Comparison of ENCODE assay signal across 8 mouse cellular contexts in the genomic region with DNA sequence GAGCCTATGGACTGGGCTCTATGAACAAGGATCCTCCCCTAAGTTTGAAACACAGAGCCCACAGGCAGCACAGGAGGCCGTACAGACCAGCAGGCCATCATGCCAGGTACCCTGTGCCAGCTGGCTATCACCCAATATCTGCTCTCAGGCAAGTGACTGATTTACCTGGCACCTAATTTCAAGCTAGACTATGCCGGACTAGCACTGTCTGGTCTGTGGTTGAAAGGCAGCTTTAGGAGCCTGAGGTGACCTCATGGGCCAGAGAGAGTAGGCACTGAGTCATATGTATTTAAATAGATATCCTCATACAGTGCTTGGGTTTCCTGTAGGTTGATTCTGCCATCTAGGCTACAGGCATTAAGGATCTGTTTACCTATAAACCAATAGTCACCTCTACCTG.
DNase-seq lines count a peak whose midpoint lies in the region; ATAC-seq and TF ChIP-seq lines count a peak whose summit lies in the region.

No protein-coding gene starts in this region.

- H3K27ac ChIP-seq in spleen, adult 2 months (ENCODE audit: insufficient read depth, low read length) = peak overlapping the region; percentile 53
- 0 out of 2 replicates have a peak overlapping the region, but pooled peaks have one; percentile 11 for H3K27ac ChIP-seq in limb, embryonic 10.5 days
- H3K27ac ChIP-seq in small intestine, adult 2 months (ENCODE audit: insufficient read depth, low read depth, low read length) = peak overlapping the region; percentile 37; the same call in 1 of the 2 replicates
- H3K27ac ChIP-seq in forebrain, embryonic 13.5 days = no peak overlapping the region

- H3K4me1 ChIP-seq in spleen, adult 2 months (ENCODE audit: control insufficient read depth, insufficient read depth, insufficient read length) = peaks cover 5% of the 10 kb centered on the region; the same call in 1 of the 2 replicates
- H3K4me1 ChIP-seq in limb, embryonic 10.5 days = no peaks in the 10 kb centered on the region
- H3K4me1 ChIP-seq in small intestine, adult 2 months (ENCODE audit: control insufficient read depth, insufficient read depth, insufficient read length, low read length) = peaks cover 2% of the 10 kb centered on the region; the same call in 1 of the 2 replicates
- H3K4me1 ChIP-seq in forebrain, embryonic 13.5 days = no peaks in the 10 kb centered on the region

- no peak for TF ChIP-seq POLR2A in spleen, adult 2 months (IDR thresholded peaks at IDR 0.05; ENCODE audit: low read depth, low read length)
- no peak for TF ChIP-seq POLR2A in small intestine, adult 2 months (IDR thresholded peaks at IDR 0.05; ENCODE audit: low read depth, low read length)

- peaks cover 46% of the 10 kb centered on the region for H3K36me3 ChIP-seq in spleen, adult 2 months (ENCODE audit: control insufficient read depth, insufficient read depth, low read length)
- H3K36me3 ChIP-seq in limb, embryonic 10.5 days = peaks cover 33% of the 10 kb centered on the region
- peaks cover 78% of the 10 kb centered on the region for H3K36me3 ChIP-seq in small intestine, adult 2 months (ENCODE audit: control insufficient read depth, insufficient read depth, low read length)
- peaks cover 67% of the 10 kb centered on the region for H3K36me3 ChIP-seq in forebrain, embryonic 13.5 days (ENCODE audit: poor library complexity, severe bottlenecking)

- no peaks in the 10 kb centered on the region for H3K27me3 ChIP-seq in spleen, adult 2 months (ENCODE audit: control insufficient read depth, insufficient read depth, low read length)
- no peaks in the 10 kb centered on the region for H3K27me3 ChIP-seq in limb, embryonic 10.5 days (ENCODE audit: low read depth, poor library complexity, severe bottlenecking)
- no peaks in the 10 kb centered on the region for H3K27me3 ChIP-seq in small intestine, adult 2 months (ENCODE audit: control insufficient read depth, insufficient read depth, low read length)
- no peaks in the 10 kb centered on the region for H3K27me3 ChIP-seq in forebrain, embryonic 13.5 days

- H3K9me3 ChIP-seq in limb, embryonic 10.5 days (replicated peaks) = no peaks in the 10 kb centered on the region
- H3K9me3 ChIP-seq in forebrain, embryonic 13.5 days (replicated peaks) = no peaks in the 10 kb centered on the region

- H3K9ac ChIP-seq in forebrain, embryonic 13.5 days = no peak overlapping the region

- ATAC-seq in forebrain, embryonic 13.5 days = no peak

- peak; percentile 63 for DNase-seq in adrenal gland, postnatal 10 days
- no peak for DNase-seq in adrenal gland, adult (ENCODE audit: inconsistent age in 2 of 2, low spot score in 1 of 2)
- no peak for DNase-seq in spleen, adult 2 months (ENCODE audit: low read depth in 1 of 2, low spot score in 2 of 2)
- DNase-seq in spleen, postnatal 10 days (ENCODE audit: low spot score in 2 of 2) = no peak
- DNase-seq in limb, embryonic 10.5 days (ENCODE audit: low spot score) = no peak
- no peak for DNase-seq in right cerebral cortex, postnatal 36 days (ENCODE audit: low spot score in 2 of 2)

- TF ChIP-seq CTCF in spleen, adult 2 months (IDR thresholded peaks at IDR 0.05; ENCODE audit: extremely low read depth, insufficient read depth, insufficient read length, insufficient replicate concordance) = no peak
- no peak for TF ChIP-seq CTCF in small intestine, adult 2 months (IDR thresholded peaks at IDR 0.05; ENCODE audit: extremely low read depth, insufficient read length, insufficient replicate concordance, low read depth, low read length)

- no peak overlapping the region for H3K4me3 ChIP-seq in spleen, adult 2 months (ENCODE audit: extremely low read depth, insufficient read depth, insufficient read length)
- no peak overlapping the region for H3K4me3 ChIP-seq in limb, embryonic 10.5 days
- no peak overlapping the region for H3K4me3 ChIP-seq in small intestine, adult 2 months (ENCODE audit: low read depth, low read length)
- H3K4me3 ChIP-seq in forebrain, embryonic 13.5 days = no peak overlapping the region

- H3K4me2 ChIP-seq in forebrain, embryonic 13.5 days = no peak overlapping the region

- WGBS in spleen, adult 2 months = 80% methylated on average over 2 of the region's 2 CpGs
- WGBS in limb, embryonic 10.5 days = 95% methylated on average over 2 of the region's 2 CpGs
- WGBS in small intestine, adult 2 months = 22% methylated on average over 2 of the region's 2 CpGs
- WGBS in forebrain, embryonic 13.5 days = 85% methylated on average over 2 of the region's 2 CpGs
